Mouse (Mus musculus): Measurements from ENCODE around the gene Rab10. TPM values are rescaled to one million over a fixed set of nuclear protein-coding genes. Genes with fewer than 3 reads are reported as not detected.

Gene Rab10
- polyA plus RNA-seq, 1 experiment from 2014 or later: 91.2 TPM

- H3K27ac ChIP-seq: no peak overlapping the region
- H3K9ac ChIP-seq: no peak overlapping the region
- ATAC-seq (ENCODE audit: insufficient read depth, low FRiP score, low read depth): no peak
- H3K4me3 ChIP-seq (replicated peaks): no peak overlapping the region
- H3K4me2 ChIP-seq: no peak overlapping the region
- no peaks in the 10 kb centered on the region for H3K27me3 ChIP-seq (replicated peaks)
- H3K4me1 ChIP-seq: no peaks in the 10 kb centered on the region
- WGBS: 86% methylated on average over 2 of the region's 2 CpGs
- no peaks in the 10 kb centered on the region for H3K9me3 ChIP-seq
- H3K36me3 ChIP-seq: 0 out of 2 replicates have a peak, but pooled peaks cover 2% of the 10 kb centered on the region
Measured at GRCm38 (mm10) chr12:3265188-3265587, 44.6 kb downstream of the Rab10 start.

DNA sequence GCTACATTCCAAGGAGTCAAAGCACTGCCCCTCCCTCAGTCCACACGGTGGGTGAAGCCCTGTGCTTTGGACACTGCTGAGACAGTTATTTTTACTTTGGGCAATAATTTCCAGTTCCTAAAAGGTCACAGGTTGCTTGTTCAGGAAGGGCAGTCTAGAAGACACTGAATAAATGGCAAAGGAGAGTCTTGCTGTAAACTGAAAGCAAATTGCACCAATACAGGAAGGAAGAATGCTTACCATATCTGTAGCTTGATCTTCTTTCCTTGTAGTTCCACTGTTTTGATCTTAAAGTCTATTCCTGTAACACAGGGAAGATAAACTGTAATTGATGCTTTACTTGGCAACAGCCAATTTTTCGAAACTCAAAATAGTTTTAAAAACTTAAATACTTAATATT is 45.3 kb downstream of the Rab10 start:
- no peaks in the 10 kb centered on the region for H3K4me1 ChIP-seq
- H3K9me3 ChIP-seq: no peaks in the 10 kb centered on the region
- ATAC-seq (ENCODE audit: insufficient read depth, low FRiP score, low read depth): no peak
- no peaks in the 10 kb centered on the region for H3K27me3 ChIP-seq (replicated peaks)
- 0 out of 2 replicates have a peak, but pooled peaks cover 2% of the 10 kb centered on the region for H3K36me3 ChIP-seq
- H3K4me3 ChIP-seq (replicated peaks): no peak overlapping the region
- 63% methylated on average over 2 of the region's 2 CpGs for WGBS
- no peak overlapping the region for H3K9ac ChIP-seq
- no peak overlapping the region for H3K27ac ChIP-seq
- H3K4me2 ChIP-seq: no peak overlapping the region

- WGBS: 95% methylated on average over 25 of the region's 25 CpGs
- no peak overlapping the region for H3K9ac ChIP-seq
- H3K27me3 ChIP-seq (replicated peaks): no peaks in the 10 kb centered on the region
- no peak overlapping the region for H3K4me3 ChIP-seq (replicated peaks)
- no peaks in the 10 kb centered on the region for H3K9me3 ChIP-seq
- H3K4me2 ChIP-seq: no peak overlapping the region
- H3K36me3 ChIP-seq: 0 out of 2 replicates have a peak, but pooled peaks cover 2% of the 10 kb centered on the region
- no peak overlapping the region for H3K27ac ChIP-seq
- ATAC-seq (ENCODE audit: insufficient read depth, low FRiP score, low read depth): no peak
- H3K4me1 ChIP-seq: no peaks in the 10 kb centered on the region
Measured at GRCm38 (mm10) chr12:3261596-3261995, 48.2 kb downstream of the Rab10 start.

GRCm38 (mm10) chr12:3255966-3256365 is 53.8 kb downstream of the Rab10 start:
- no peak for ATAC-seq (ENCODE audit: insufficient read depth, low FRiP score, low read depth)
- H3K36me3 ChIP-seq: peaks cover 19% of the 10 kb centered on the region; the same call in 1 of the 2 replicates
- H3K27me3 ChIP-seq (replicated peaks): no peaks in the 10 kb centered on the region
- no peak overlapping the region for H3K4me3 ChIP-seq (replicated peaks)
- no peak overlapping the region for H3K27ac ChIP-seq
- no peak overlapping the region for H3K4me2 ChIP-seq
- H3K4me1 ChIP-seq: no peaks in the 10 kb centered on the region
- no peaks in the 10 kb centered on the region for H3K9me3 ChIP-seq
- H3K9ac ChIP-seq: no peak overlapping the region

GRCm38 (mm10) chr12:3255435-3255834 is 54.3 kb downstream of the Rab10 start:
- Histone ChIP-seq H3K9ac (no peak overlapping the region), H3K4me2 (no peak overlapping the region), H3K4me1 (no peaks in the 10 kb centered on the region), H3K27me3 (replicated peaks) (no peaks in the 10 kb centered on the region), H3K9me3 (no peaks in the 10 kb centered on the region), H3K36me3 (peaks cover 23% of the 10 kb centered on the region), H3K4me3 (replicated peaks) (no peak overlapping the region), H3K27ac (no peak overlapping the region)
- no peak for ATAC-seq (ENCODE audit: insufficient read depth, low FRiP score, low read depth)
- 91% methylated on average over 2 of the region's 2 CpGs for WGBS

DNA sequence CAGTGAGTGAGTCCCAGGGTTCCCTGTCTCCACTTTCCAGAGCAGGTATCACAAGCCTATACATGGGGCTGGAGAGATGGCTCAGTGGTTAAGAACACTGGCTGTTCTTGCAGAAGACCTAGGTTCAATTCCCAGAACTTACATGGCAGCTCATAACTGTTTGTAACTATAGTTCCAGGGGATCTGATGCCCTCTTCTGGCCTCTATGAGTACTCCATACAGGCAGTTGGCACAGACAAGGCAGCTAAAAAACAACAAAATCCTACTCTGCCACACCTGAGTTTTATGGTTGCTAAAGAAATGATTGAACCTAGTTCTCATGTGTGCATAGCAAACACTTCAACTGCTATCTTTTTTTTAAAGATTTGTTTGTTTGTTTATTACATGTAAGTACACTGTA is 56.2 kb downstream of the Rab10 start:
- no peak overlapping the region for H3K4me2 ChIP-seq
- H3K36me3 ChIP-seq: peaks cover 29% of the 10 kb centered on the region
- ATAC-seq (ENCODE audit: insufficient read depth, low FRiP score, low read depth): no peak
- no peak overlapping the region for H3K27ac ChIP-seq
- H3K9me3 ChIP-seq: no peaks in the 10 kb centered on the region
- H3K27me3 ChIP-seq (replicated peaks): no peaks in the 10 kb centered on the region
- H3K9ac ChIP-seq: no peak overlapping the region
- H3K4me3 ChIP-seq (replicated peaks): no peak overlapping the region
- H3K4me1 ChIP-seq: no peaks in the 10 kb centered on the region

GRCm38 (mm10) chr12:3246091-3246490 is 63.7 kb downstream of the Rab10 start:
- no peak overlapping the region for H3K9ac ChIP-seq
- no peak overlapping the region for H3K27ac ChIP-seq
- H3K4me1 ChIP-seq: no peaks in the 10 kb centered on the region
- no peaks in the 10 kb centered on the region for H3K27me3 ChIP-seq (replicated peaks)
- no peaks in the 10 kb centered on the region for H3K9me3 ChIP-seq
- H3K4me2 ChIP-seq: no peak overlapping the region
- H3K4me3 ChIP-seq (replicated peaks): no peak overlapping the region
- no peak for ATAC-seq (ENCODE audit: insufficient read depth, low FRiP score, low read depth)
- 92% methylated on average over 6 of the region's 6 CpGs for WGBS
- H3K36me3 ChIP-seq: peaks cover 13% of the 10 kb centered on the region

DNA sequence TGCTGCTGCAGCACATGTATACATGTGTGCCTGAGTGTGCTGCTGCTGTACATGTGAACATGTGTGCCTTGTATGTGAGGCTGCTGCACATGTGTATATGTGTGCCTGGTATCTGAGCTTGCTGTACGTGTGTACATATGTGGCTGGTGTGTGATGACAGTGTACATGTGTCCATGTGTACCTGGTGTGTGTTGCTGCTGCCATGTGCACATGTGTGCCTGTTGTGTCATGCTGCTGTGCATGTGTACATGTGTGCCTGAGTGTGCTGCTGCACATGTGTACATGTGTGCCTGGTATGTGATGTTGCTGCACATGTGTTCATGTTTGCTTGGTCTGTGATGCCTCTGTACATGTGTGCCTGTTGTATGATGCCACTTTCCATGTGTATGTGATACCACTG is 70.2 kb downstream of the Rab10 start:
- Histone ChIP-seq H3K4me2 (no peak overlapping the region), H3K9me3 (no peaks in the 10 kb centered on the region), H3K36me3 (peaks cover 28% of the 10 kb centered on the region), H3K27ac (no peak overlapping the region), H3K27me3 (replicated peaks) (no peaks in the 10 kb centered on the region), H3K9ac (no peak overlapping the region), H3K4me1 (no peaks in the 10 kb centered on the region), H3K4me3 (replicated peaks) (no peak overlapping the region)
- 95% methylated on average over 1 of the region's 1 CpGs for WGBS
- ATAC-seq (ENCODE audit: insufficient read depth, low FRiP score, low read depth): no peak

DNA sequence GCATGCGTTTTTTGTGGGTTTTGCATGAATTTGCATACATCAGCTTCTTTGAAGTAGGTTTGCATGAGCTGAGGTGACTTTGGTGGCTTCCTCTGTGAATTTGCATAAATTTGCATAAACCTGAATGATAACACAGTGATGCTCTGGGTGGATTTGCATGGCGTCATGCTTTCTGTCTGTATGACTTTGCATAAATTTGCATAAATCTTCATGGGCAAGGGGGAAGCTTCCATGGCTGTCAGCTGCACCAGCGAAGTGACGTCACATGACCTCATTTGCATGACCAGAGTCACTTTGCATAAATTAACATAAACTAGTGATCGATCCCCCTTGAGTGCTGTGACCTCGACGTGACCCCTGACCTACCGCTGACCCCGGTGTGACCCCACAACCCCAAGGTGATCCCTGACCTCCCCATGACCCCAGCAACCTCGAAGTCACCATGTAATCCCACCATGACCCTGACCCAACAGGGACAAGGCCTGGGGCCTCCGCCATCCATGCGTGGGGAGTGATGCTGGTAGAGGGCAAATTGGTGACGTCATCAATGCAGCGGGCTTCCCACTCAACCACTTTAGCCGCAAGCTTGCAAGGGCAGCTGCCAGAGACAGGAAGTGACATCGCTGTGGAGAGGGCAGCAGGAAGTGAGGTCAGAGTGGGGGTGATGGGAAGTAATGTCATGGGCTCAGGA is 71.3 kb downstream of the Rab10 start:
- Histone ChIP-seq H3K36me3 (peaks cover 28% of the 10 kb centered on the region), H3K9ac (no peak overlapping the region), H3K9me3 (no peaks in the 10 kb centered on the region), H3K27ac (no peak overlapping the region), H3K4me2 (no peak overlapping the region), H3K4me3 (replicated peaks) (no peak overlapping the region), H3K4me1 (no peaks in the 10 kb centered on the region), H3K27me3 (replicated peaks) (no peaks in the 10 kb centered on the region)
- ATAC-seq (ENCODE audit: insufficient read depth, low FRiP score, low read depth): no peak
- 93% methylated on average over 16 of the region's 16 CpGs for WGBS

GRCm38 (mm10) chr12:3237799-3238198 is 72.0 kb downstream of the Rab10 start:
- no peak overlapping the region for H3K27ac ChIP-seq
- no peak overlapping the region for H3K4me2 ChIP-seq
- no peaks in the 10 kb centered on the region for H3K9me3 ChIP-seq
- H3K27me3 ChIP-seq (replicated peaks): no peaks in the 10 kb centered on the region
- no peaks in the 10 kb centered on the region for H3K4me1 ChIP-seq
- H3K4me3 ChIP-seq (replicated peaks): no peak overlapping the region
- 93% methylated on average over 5 of the region's 5 CpGs for WGBS
- ATAC-seq (ENCODE audit: insufficient read depth, low FRiP score, low read depth): no peak
- peaks cover 28% of the 10 kb centered on the region for H3K36me3 ChIP-seq
- no peak overlapping the region for H3K9ac ChIP-seq

- Histone ChIP-seq H3K4me2 (peak overlapping the region; percentile 53; the same call in 1 of the 2 replicates), H3K9ac (no peak overlapping the region)
- ATAC-seq (ENCODE audit: insufficient read depth, low FRiP score, low read depth): no peak
Measured at GRCm38 (mm10) chr12:3236831-3237681, 72.7 kb downstream of the Rab10 start.

GRCm38 (mm10) chr12:3236163-3236641 is 73.6 kb downstream of the Rab10 start:
- H3K27me3 ChIP-seq (replicated peaks): no peaks in the 10 kb centered on the region
- WGBS: 65% methylated on average over 14 of the region's 14 CpGs
- H3K4me1 ChIP-seq: no peaks in the 10 kb centered on the region
- no peak overlapping the region for H3K9ac ChIP-seq
- H3K36me3 ChIP-seq: peaks cover 28% of the 10 kb centered on the region
- H3K4me3 ChIP-seq (replicated peaks): peak overlapping the region; percentile 57
- peak overlapping the region; percentile 53 for H3K4me2 ChIP-seq
- H3K9me3 ChIP-seq: no peaks in the 10 kb centered on the region
- no peak for ATAC-seq (ENCODE audit: insufficient read depth, low FRiP score, low read depth)
- no peak overlapping the region for H3K27ac ChIP-seq

More at GRCm38 (mm10) chr12:3236831-3237681, 72.7 kb downstream of the Rab10 start:
- no peaks in the 10 kb centered on the region for H3K9me3 ChIP-seq
- H3K27me3 ChIP-seq (replicated peaks): no peaks in the 10 kb centered on the region
- H3K36me3 ChIP-seq: peaks cover 28% of the 10 kb centered on the region
- no peaks in the 10 kb centered on the region for H3K4me1 ChIP-seq
- H3K4me3 ChIP-seq (replicated peaks): no peak overlapping the region
- H3K27ac ChIP-seq: no peak overlapping the region
- 94% methylated on average over 12 of the region's 12 CpGs for WGBS
